Mouse (Mus musculus) cortical plate, adult 2 months (tissue): ENCODE measurements around the gene Ift22.

Experiments
- CTCF ChIP-seq: fragments of 200-500 bp; IDR thresholded peaks from 2 replicates; pipeline ENCODE4 v1.5.1; 2011; ENCODE audit warnings: mild to moderate bottlenecking, control low read depth, low read length; ENCODE audit not compliant: insufficient read depth; ENCODE audit errors: extremely low read depth
- POLR2A ChIP-seq: fragments of 200-500 bp; IDR thresholded peaks from 2 replicates; pipeline ENCODE4 v1.6.1; 2011; ENCODE audit warnings: mild to moderate bottlenecking, low read length, control low read depth; ENCODE audit not compliant: insufficient read depth; ENCODE audit errors: extremely low read depth

DNA sequence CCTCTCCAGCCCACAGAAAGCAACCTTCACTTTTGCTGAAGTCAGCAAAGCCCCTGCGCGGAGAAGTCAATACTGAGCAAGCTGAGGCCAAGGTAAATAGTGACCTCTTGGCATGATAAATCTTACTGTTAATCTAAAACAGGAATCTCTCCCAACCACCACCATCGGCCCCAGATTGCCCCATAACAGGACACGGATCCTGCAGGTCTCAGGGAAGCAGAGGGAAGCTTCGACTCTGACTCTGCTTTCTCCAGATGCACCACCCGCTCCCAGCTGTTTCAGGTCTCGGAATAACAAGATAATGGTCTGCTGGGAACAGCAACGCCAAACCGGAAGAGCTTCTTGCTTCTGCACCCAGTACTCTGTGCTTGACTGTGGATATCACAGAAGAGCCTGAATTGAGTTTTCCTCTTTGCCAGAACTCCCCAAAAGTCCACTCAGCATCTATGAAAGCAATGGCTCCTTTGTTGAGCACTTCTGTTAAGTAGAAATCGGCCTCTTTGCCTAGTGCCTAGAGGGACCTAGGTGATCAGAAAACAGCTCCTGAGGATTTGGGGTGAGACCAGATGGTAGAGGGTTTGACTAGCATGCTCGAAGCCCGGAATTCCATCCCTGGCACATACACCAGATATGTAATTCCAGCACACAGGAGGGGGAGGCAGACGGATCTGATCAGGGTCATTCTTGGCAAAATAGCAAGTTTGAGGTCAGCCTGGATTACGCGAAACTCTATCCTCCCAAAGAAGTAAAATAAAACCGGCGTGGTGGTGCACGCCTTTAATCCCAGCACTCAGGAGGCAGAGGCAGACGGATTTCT is 19.2 kb upstream of the Ift22 start:
- TF ChIP-seq CTCF (no peak), POLR2A (no peak)
